Mouse (Mus musculus) hindbrain, postnatal 0 days (tissue): ENCODE results near the gene Ccdc9b. TPM values are rescaled to one million over a fixed set of nuclear protein-coding genes. Genes with fewer than 3 reads are reported as not detected.

ENCODE experiments used
- ATAC-seq: fragments of 200-750 bp; cut with Nextera tagmentation; 2 replicates; pipeline ENCODE4 v1.8.0; 2017; ENCODE audit warnings: mild to moderate bottlenecking, moderate TSS enrichment, moderate library complexity
- DNase-seq: peaks from one replicate; pipeline ENCODE4 v3.0.0-alpha.2; 2015; ENCODE audit warnings: low spot score
- H3K27ac ChIP-seq: fragments of 300-500 bp; sonication (generic); 2 replicates; pipeline ENCODE4 v1.5.1; 2014; ENCODE audit warnings: mild to moderate bottlenecking
- H3K27me3 ChIP-seq: fragments of 300-500 bp; sonication (generic); 2 replicates; pipeline ENCODE4 v1.6.1; 2014; ENCODE audit warnings: low read length, mixed read lengths; ENCODE audit not compliant: insufficient read depth
- H3K36me3 ChIP-seq: fragments of 300-500 bp; sonication (generic); 2 replicates; pipeline ENCODE4 v1.6.1; 2014; ENCODE audit warnings: low read length, mixed read lengths; ENCODE audit not compliant: insufficient read depth
- H3K4me1 ChIP-seq: fragments of 300-500 bp; sonication (generic); 2 replicates; pipeline ENCODE4 v1.6.1; 2014; ENCODE audit warnings: antibody characterized with exemption, low read length, mixed read lengths; ENCODE audit not compliant: insufficient read depth
- H3K4me2 ChIP-seq: fragments of 300-500 bp; sonication (generic); 2 replicates; pipeline ENCODE4 v1.6.1; 2014; ENCODE audit warnings: low read depth, mild to moderate bottlenecking, low read length, moderate library complexity, mixed read lengths
- H3K4me3 ChIP-seq: fragments of 300-500 bp; sonication (generic); 2 replicates; pipeline ENCODE4 v1.5.1; 2014; ENCODE audit warnings: low read length
- H3K9ac ChIP-seq: fragments of 300-500 bp; sonication (generic); replicated peaks from 2 replicates; pipeline ENCODE4 v1.6.1; 2014; ENCODE audit warnings: mild to moderate bottlenecking, low read length, moderate library complexity, mixed read lengths
- H3K9me3 ChIP-seq: fragments of 300-500 bp; sonication (generic); 2 replicates; pipeline ENCODE4 v1.6.1; 2016; ENCODE audit warnings: low read length, mixed read lengths
- CTCF ChIP-seq: IDR thresholded peaks from 2 replicates; pipeline ENCODE4 v1.5.1; 2016; ENCODE audit warnings: antibody characterized with exemption, control low read depth, low read depth
- WGBS: fragments of 180-500 bp; shearing (Covaris S2); extraction: QIAGEN DNeasy Blood & Tissue Kit; methylation state at CpG from one replicate; pipeline ENCODE4 v1.1.7; 2014; 5-methylcytosine and 5-hydroxymethylcytosine counted together
- polyA plus RNA-seq: library from polyadenylated mRNA; unstranded; fragments of >200 nt; fragmentation: Nextera tagmentation; extraction: Ambion mirVana; gene quantifications from 2 replicates; pipeline ENCODE4 v1.2.1, GENCODE M21; 2015
- total RNA-seq: library from RNA; depleted of rRNA; stranded (reverse); fragments of >200 nt; gene quantifications from 2 replicates; pipeline ENCODE4 v1.2.3, GENCODE M21; 2014

The Ccdc9b gene
- total and polyA plus RNA-seq, 2 experiments from 2014 or later, result 0.70 to 3.9 TPM

- H3K4me2 ChIP-seq, result peak overlapping the region; percentile 91; the same call in 1 of the 2 replicates
- ATAC-seq (no peak), DNase-seq (no peak)
- TF ChIP-seq CTCF, result no peak
- H3K36me3 ChIP-seq, result no peaks in the 10 kb centered on the region
- no peaks in the 10 kb centered on the region for H3K9me3 ChIP-seq
- H3K4me1 ChIP-seq, result peaks cover 16% of the 10 kb centered on the region
- no peak overlapping the region for H3K27ac ChIP-seq
- no peaks in the 10 kb centered on the region for H3K27me3 ChIP-seq
- no peak overlapping the region for H3K4me3 ChIP-seq
- 15% methylated on average over 7 of the region's 7 CpGs for WGBS
- H3K9ac ChIP-seq, result no peak overlapping the region
Measured at GRCm38 (mm10) chr2:118744621-118745020, 17.8 kb downstream of the Ccdc9b start.

GRCm38 (mm10) chr2:118743261-118743943, 19.1 kb downstream of the Ccdc9b start:
- no peaks in the 10 kb centered on the region for H3K9me3 ChIP-seq
- DNase-seq (peak; percentile 84), ATAC-seq (no peak)
- H3K4me3 ChIP-seq, result no peak overlapping the region
- no peaks in the 10 kb centered on the region for H3K27me3 ChIP-seq
- WGBS, result 19% methylated on average over 8 of the region's 8 CpGs
- H3K4me1 ChIP-seq, result peaks cover 13% of the 10 kb centered on the region
- peak; percentile 90 for TF ChIP-seq CTCF
- no peak overlapping the region for H3K27ac ChIP-seq
- no peak overlapping the region for H3K9ac ChIP-seq
- H3K4me2 ChIP-seq, result no peak overlapping the region
- no peaks in the 10 kb centered on the region for H3K36me3 ChIP-seq

DNA sequence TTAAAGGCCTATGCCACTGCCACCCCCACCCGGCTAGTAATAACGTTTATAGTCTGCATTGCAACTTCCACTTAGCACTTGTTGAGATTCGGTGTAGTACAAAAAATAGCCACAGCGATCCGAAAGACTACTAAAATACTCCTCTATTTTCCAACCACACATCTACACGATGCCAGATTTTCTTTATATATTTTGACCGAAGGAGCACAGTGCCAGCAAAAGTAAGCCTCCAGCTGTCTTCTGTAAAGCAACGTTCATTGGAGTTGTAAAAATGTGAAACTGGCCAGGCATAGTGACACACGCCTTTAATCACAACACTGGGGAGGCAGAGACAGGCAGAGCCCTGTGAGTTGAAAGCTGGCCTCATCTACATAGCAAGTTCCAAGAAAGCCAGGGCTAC, 21.3 kb downstream of the Ccdc9b start:
- ATAC-seq (no peak), DNase-seq (no peak)
- Histone ChIP-seq H3K4me1 (0 out of 2 replicates have a peak, but pooled peaks cover 3% of the 10 kb centered on the region), H3K9ac (no peak overlapping the region), H3K9me3 (no peaks in the 10 kb centered on the region), H3K4me2 (no peak overlapping the region), H3K4me3 (no peak overlapping the region), H3K27me3 (no peaks in the 10 kb centered on the region), H3K27ac (no peak overlapping the region), H3K36me3 (no peaks in the 10 kb centered on the region)
- WGBS, result 75% methylated on average over 9 of the region's 9 CpGs
- TF ChIP-seq CTCF, result no peak

DNA sequence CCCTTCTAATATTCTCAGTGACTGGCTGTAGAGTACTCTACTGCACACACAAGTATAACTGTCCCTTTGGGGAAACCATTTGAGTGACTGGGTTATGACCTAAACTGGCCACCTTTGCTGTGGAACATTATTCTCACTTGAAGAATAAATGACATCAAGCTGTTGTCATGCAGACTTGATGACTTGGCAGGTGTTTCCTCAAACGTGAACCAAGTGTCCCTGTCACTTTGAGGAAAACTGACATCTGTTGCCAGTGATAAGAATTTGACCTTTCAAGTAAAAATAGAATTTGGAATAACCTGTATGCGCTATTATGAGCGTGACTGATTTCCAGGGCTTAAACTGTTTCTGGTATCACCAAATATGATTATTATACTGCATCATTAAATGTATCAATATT, 22.1 kb downstream of the Ccdc9b start:
- H3K4me3 ChIP-seq, result no peak overlapping the region
- no peak overlapping the region for H3K27ac ChIP-seq
- 0 out of 2 replicates have a peak, but pooled peaks cover 3% of the 10 kb centered on the region for H3K4me1 ChIP-seq
- H3K27me3 ChIP-seq, result no peaks in the 10 kb centered on the region
- H3K9ac ChIP-seq, result no peak overlapping the region
- H3K9me3 ChIP-seq, result no peaks in the 10 kb centered on the region
- H3K4me2 ChIP-seq, result no peak overlapping the region
- ATAC-seq (no peak), DNase-seq (no peak)
- TF ChIP-seq CTCF, result no peak
- no peaks in the 10 kb centered on the region for H3K36me3 ChIP-seq
- 70% methylated on average over 3 of the region's 3 CpGs for WGBS

- DNase-seq (peak; percentile 42), ATAC-seq (no peak; the same call in 1 of the 2 replicates)
- Histone ChIP-seq H3K27me3 (no peaks in the 10 kb centered on the region), H3K36me3 (no peaks in the 10 kb centered on the region), H3K4me2 (no peak overlapping the region), H3K27ac (no peak overlapping the region), H3K4me1 (no peaks in the 10 kb centered on the region), H3K4me3 (no peak overlapping the region), H3K9me3 (no peaks in the 10 kb centered on the region), H3K9ac (no peak overlapping the region)
- TF ChIP-seq CTCF, result no peak
- WGBS, result 47% methylated on average over 5 of the region's 5 CpGs
Measured at GRCm38 (mm10) chr2:118733341-118733740, 29.1 kb downstream of the Ccdc9b start.

DNA sequence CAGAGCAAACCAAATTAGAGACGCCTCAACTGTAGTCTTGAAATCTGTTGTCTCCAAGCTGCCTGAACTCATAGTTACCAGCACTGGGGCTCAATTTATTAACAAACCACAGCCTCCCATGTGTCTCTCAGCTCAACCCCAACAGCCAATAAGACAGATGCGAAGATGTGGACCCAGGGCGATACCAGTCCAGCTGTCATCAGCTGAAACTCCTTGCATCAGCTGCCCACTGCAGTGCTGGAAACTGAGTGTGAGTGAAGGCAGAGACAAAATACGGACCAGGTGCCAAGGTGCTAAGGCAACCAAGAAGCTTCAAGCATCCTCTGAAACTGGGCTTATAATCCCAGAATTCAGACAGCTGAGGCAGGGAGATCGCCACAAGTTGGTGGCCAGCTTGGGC, 30.5 kb downstream of the Ccdc9b start:
- no peaks in the 10 kb centered on the region for H3K27me3 ChIP-seq
- 79% methylated on average over 5 of the region's 5 CpGs for WGBS

DNA sequence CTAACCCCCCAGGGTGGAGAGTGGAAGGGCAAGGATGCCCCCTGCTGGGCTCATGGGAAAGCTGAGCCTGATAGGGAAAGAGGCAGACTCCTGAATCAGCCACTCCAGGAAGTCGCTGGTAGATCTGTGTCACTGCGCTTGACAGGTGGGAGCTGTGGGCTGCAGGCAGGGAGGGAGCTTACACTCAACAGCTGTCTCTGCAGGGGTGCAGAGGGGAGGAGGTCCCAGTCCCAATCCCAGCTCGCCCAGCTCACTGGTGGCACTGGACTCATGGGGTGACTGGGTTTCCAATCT, 31.9 kb downstream of the Ccdc9b start:
- H3K9me3 ChIP-seq, result no peaks in the 10 kb centered on the region
- no peak overlapping the region for H3K4me2 ChIP-seq
- no peaks in the 10 kb centered on the region for H3K36me3 ChIP-seq
- H3K27me3 ChIP-seq, result no peaks in the 10 kb centered on the region
- peak; percentile 58 for DNase-seq
- H3K27ac ChIP-seq, result no peak overlapping the region
- H3K4me1 ChIP-seq, result no peaks in the 10 kb centered on the region
- H3K4me3 ChIP-seq, result no peak overlapping the region
- WGBS, result 18% methylated on average over 3 of the region's 3 CpGs
- 0 out of 2 replicates have a peak, but pooled peaks have one; percentile 34 for ATAC-seq
- no peak overlapping the region for H3K9ac ChIP-seq
- TF ChIP-seq CTCF, result peak; percentile 67

More for the DNA sequence above, 30.5 kb downstream of the Ccdc9b start:
- TF ChIP-seq CTCF, result no peak
- Histone ChIP-seq H3K4me2 (no peak overlapping the region), H3K36me3 (no peaks in the 10 kb centered on the region), H3K4me1 (no peaks in the 10 kb centered on the region), H3K4me3 (no peak overlapping the region), H3K9me3 (no peaks in the 10 kb centered on the region), H3K9ac (no peak overlapping the region), H3K27ac (no peak overlapping the region)
- ATAC-seq, result no peak
- DNase-seq, result no peak
